Mouse (Mus musculus): ENCODE data around the gene Banp. TPM values are rescaled to one million over a fixed set of nuclear protein-coding genes. Genes with fewer than 3 reads are reported as not detected.

The Banp gene
- total and polyA plus RNA-seq, 3 experiments: 19.2 to 28.4 TPM; not detected in 1

- no peak for TF ChIP-seq MAX (IDR thresholded peaks at IDR 0.05; ENCODE audit: low read length)
- no peak for TF ChIP-seq RAD21 (IDR thresholded peaks at IDR 0.05; ENCODE audit: low read depth, low read length)
- no peak for TF ChIP-seq HCFC1 (IDR thresholded peaks at IDR 0.05; ENCODE audit: low read depth, low read length)
- TF ChIP-seq TBP (IDR thresholded peaks at IDR 0.05; ENCODE audit: low read depth, low read length): no peak
- TF ChIP-seq TAL1 (IDR thresholded peaks at IDR 0.05; ENCODE audit: low read length): no peak
- no peak for TF ChIP-seq MAZ (IDR thresholded peaks at IDR 0.05; ENCODE audit: low read depth, low read length)
- TF ChIP-seq EP300 (IDR thresholded peaks at IDR 0.05; ENCODE audit: low read depth in 1 of 2, low read length in 2 of 2): no peak
- no peak for TF ChIP-seq USF1 (IDR thresholded peaks at IDR 0.05; ENCODE audit: low read depth, low read length)
- no peak for TF ChIP-seq SIN3A (IDR thresholded peaks at IDR 0.05; ENCODE audit: low read length)
- no peak for TF ChIP-seq ZKSCAN1 (IDR thresholded peaks at IDR 0.05; ENCODE audit: low read depth, low read length)
- no peak for TF ChIP-seq ZC3H11A (IDR thresholded peaks at IDR 0.05; ENCODE audit: low read depth, low read length)
- TF ChIP-seq TCF12 (IDR thresholded peaks at IDR 0.05; ENCODE audit: low read depth, low read length): no peak
- no peak for TF ChIP-seq POLR2A (IDR thresholded peaks at IDR 0.05; ENCODE audit: control insufficient read depth in 1 of 2, insufficient read depth in 1 of 2, low read depth in 1 of 2, low read length in 2 of 2, poor library complexity in 1 of 2)
- no peak for TF ChIP-seq KAT2A (conservative IDR thresholded peaks at IDR 0.05; ENCODE audit: low read depth, low read length)
- TF ChIP-seq CHD1 (IDR thresholded peaks at IDR 0.05; ENCODE audit: low read depth, low read length): no peak
- no peak for TF ChIP-seq JUND (IDR thresholded peaks at IDR 0.05; ENCODE audit: low read depth, low read length)
- no peak overlapping the region for H3K9ac ChIP-seq (ENCODE audit: control insufficient read depth, low read depth, low read length, poor library complexity, severe bottlenecking)
- no peaks in the 10 kb centered on the region for H3K36me3 ChIP-seq (ENCODE audit: control insufficient read depth in 1 of 2, insufficient read depth in 2 of 2, low read length in 2 of 2)
- no peaks in the 10 kb centered on the region for H3K4me1 ChIP-seq (ENCODE audit: control insufficient read depth in 1 of 2, insufficient read depth in 2 of 2, low read length in 2 of 2)
- no peak overlapping the region for H3K4me3 ChIP-seq (ENCODE audit: control insufficient read depth in 1 of 2, insufficient read depth in 1 of 2, low read depth in 2 of 2, low read length in 2 of 2)
- H3K27ac ChIP-seq (ENCODE audit: control insufficient read depth, low read depth, low read length): no peak overlapping the region
- H3K9me3 ChIP-seq (replicated peaks; ENCODE audit: insufficient read depth, low read length): no peaks in the 10 kb centered on the region
- H3K79me2 ChIP-seq (ENCODE audit: control insufficient read depth, insufficient read depth, low read length, poor library complexity): no peaks in the 10 kb centered on the region
- DNase-seq (ENCODE audit: low read depth, low spot score): no peak
- no peaks in the 10 kb centered on the region for H3K27me3 ChIP-seq (ENCODE audit: control insufficient read depth in 1 of 2, insufficient read depth in 2 of 2, low read length in 2 of 2)
Observed at GRCm38 (mm10) chr8:122067783-122068505, 118.4 kb downstream of the Banp start.

- Histone ChIP-seq H3K4me3 (ENCODE audit: control insufficient read depth in 1 of 2, insufficient read depth in 1 of 2, low read depth in 2 of 2, low read length in 2 of 2) (no peak overlapping the region), H3K27me3 (ENCODE audit: control insufficient read depth in 1 of 2, insufficient read depth in 2 of 2, low read length in 2 of 2) (no peaks in the 10 kb centered on the region), H3K9ac (ENCODE audit: control insufficient read depth, low read depth, low read length, poor library complexity, severe bottlenecking) (no peak overlapping the region)
Observed at GRCm38 (mm10) chr8:122068609-122069008, 119.1 kb downstream of the Banp start.

More at GRCm38 (mm10) chr8:122068609-122069008, 119.1 kb downstream of the Banp start:
- TF ChIP-seq TCF12 (IDR thresholded peaks at IDR 0.05; ENCODE audit: low read depth, low read length) (no peak), USF1 (IDR thresholded peaks at IDR 0.05; ENCODE audit: low read depth, low read length) (0 out of 2 replicates have a peak, but pooled peaks have one; percentile 31), POLR2A (IDR thresholded peaks at IDR 0.05; ENCODE audit: control insufficient read depth in 1 of 2, insufficient read depth in 1 of 2, low read depth in 1 of 2, low read length in 2 of 2, poor library complexity in 1 of 2) (no peak), E2F4 (IDR thresholded peaks at IDR 0.05; ENCODE audit: borderline replicate concordance, low read depth, low read length) (no peak), TAL1 (IDR thresholded peaks at IDR 0.05; ENCODE audit: low read length) (no peak)
- no peaks in the 10 kb centered on the region for H3K36me3 ChIP-seq (ENCODE audit: control insufficient read depth in 1 of 2, insufficient read depth in 2 of 2, low read length in 2 of 2)
- no peaks in the 10 kb centered on the region for H3K9me3 ChIP-seq (replicated peaks; ENCODE audit: insufficient read depth, low read length)
- H3K27ac ChIP-seq (ENCODE audit: control insufficient read depth, low read depth, low read length): no peak overlapping the region
- DNase-seq (ENCODE audit: low read depth, low spot score): no peak
- no peaks in the 10 kb centered on the region for H3K4me1 ChIP-seq (ENCODE audit: control insufficient read depth in 1 of 2, insufficient read depth in 2 of 2, low read length in 2 of 2)
- H3K79me2 ChIP-seq (ENCODE audit: control insufficient read depth, insufficient read depth, low read length, poor library complexity): no peaks in the 10 kb centered on the region
